Mouse (Mus musculus) left cerebral cortex, postnatal 10 days (tissue): ENCODE measurements at regions not wholly inside any gene's neighbourhood (a gene's known extent, or its start where the extent isn't known, plus 50 kb on each side); places are given as distances from the start of the nearest gene placed in this dataset.

Experiments
- DNase-seq, 2 experiments: peaks; one replicate each; pipeline ENCODE4 v3.0.0; 2021 to 2022; ENCODE audit warnings: low spot score in 2 of 2, mixed read lengths in 1 of 2; ENCODE audit errors: extremely low spot score in 1 of 2
- intact Hi-C: fragments of 180-260 bp; cut with DNase I; formaldehyde crosslinking; loops from one replicate; pipeline ENCODE4 v1.15.1; 2025

DNA sequence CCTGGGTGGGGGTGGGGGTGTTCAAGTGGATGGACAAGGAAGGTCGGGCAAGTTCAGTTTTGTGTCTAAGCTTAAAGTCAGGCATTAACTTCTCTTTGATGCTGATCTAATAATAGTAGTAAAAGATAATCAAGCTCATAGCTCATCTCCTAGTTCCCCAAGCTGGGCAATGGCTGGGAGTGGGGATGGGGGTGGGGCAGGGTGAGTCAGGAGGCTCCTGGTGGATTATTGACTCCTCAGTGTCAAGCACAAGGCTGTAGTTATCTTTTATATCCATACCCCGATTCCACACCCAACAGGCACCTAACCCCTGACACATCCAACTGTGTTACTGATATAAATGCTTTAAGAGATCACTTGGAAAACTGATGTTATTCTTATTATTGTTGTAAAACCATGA, 315.0 kb downstream of the Pten start:
- intact Hi-C loops: no loop called here
- no peak for DNase-seq

DNA sequence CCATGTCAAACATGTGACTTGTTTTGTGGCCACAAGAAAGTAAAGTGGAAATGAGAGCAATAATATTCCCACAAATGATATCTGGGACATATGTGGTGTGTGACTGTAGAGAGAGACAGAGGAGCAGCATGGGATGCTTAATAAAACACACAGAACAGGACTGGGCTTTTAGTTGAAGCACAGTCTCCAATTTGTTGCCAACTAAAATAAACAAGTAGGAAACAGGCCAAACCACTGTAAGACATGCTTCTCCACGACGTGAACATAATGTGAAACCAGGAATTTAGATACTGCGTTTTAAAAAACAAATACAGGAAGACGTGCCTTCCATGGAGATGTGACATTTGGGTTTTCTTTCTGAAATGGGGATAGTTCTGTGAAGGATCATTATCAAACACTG, 317.2 kb downstream of the Rnls start:
- intact Hi-C loops: no loop called here
- DNase-seq: no peak

DNA sequence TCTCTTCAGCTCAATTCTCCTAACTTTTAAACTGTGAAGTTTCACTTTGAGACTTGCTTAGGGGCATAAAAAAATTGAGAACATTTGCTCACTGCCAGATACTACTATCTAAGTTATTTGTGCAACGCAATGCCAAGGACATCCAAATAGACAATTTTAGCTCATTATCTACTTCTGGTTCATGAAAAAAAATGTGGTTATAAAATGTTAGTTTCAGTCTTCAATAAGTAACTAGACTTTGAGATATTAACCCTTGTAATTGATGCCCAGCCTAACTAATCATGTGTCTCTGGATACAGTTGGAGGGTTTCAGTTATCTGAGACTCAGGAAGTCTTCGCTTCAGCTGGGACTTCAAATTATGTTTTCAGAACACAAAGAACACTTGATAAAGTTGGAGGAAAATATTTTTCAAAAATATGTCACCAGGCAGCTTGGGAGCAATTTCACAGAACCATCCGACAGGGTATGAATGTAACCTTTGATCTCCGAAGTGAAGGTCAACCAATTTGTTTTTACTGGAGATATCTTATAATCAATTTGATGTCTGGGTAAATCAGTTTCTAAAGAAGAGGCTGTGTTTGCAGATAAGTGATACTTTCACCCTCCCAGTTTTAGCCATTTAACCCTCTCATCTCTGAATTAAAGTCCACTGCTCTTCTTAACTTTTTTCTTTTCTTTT, 313.3 kb downstream of the Rnls start:
- DNase-seq: no peak
- intact Hi-C loops: no loop called here

DNA sequence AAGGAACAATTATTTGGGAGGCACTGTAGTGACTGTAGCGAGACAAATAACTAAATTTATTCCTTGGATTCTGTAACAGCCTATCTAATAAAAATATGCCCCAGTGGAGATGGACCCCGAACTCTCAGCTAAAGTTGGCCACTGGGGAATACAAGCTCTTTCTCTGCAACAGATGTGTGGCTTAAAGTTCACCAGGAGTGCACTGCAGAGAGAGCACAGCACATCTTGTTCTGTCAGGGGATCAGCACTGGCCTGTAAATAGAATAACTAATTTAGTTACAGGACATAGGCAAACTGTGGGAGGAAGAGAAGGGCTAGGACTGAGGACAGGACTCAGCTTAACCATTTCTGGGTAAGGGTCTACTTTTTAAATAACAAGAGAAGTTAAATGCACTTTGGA, 312.1 kb downstream of the Rnls start:
- intact Hi-C loops: no loop called here
- DNase-seq: no peak

DNA sequence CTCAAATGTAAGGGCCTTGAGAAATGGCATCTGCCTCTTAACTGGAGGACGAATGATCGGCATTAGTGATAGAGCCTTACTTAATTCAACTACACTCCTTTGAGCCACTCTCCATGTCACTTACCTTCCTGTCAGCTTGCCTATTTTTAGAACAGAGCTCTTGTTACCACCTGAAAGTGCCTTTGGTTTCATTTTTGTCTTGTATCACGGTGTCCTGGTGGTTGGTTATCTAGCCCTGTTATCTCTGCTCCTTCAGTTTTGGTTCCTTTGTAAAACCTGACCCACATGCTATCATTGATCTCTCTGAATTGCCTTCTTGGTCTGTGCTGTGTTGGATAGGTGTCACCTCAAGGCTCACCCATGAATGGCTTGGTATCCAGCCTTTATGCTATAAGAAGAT, 310.6 kb downstream of the Rnls start:
- intact Hi-C loops: no loop called here

DNA sequence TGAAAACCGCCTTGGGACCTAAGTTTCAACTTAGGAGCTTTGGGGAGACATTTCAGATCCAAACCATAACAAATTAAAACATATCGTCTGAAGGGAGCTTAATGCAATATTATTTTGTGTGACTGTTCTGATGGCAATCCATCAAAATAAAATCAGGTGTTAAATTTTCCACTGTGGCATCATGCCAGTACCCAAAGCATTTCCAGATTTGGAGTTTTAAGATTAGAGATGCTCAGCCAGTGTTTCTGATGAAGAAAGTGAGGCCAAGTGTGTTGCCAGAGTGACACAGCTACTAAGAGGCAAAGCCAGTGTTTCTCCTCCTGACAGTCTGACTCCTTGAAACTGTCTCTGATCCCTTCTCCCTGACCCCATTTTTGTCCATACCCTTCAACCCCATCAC, 308.7 kb downstream of the Rnls start:
- DNase-seq: no peak
- intact Hi-C loops: no loop called here

More for the DNA sequence above, 310.6 kb downstream of the Rnls start:
- no peak for DNase-seq

DNA sequence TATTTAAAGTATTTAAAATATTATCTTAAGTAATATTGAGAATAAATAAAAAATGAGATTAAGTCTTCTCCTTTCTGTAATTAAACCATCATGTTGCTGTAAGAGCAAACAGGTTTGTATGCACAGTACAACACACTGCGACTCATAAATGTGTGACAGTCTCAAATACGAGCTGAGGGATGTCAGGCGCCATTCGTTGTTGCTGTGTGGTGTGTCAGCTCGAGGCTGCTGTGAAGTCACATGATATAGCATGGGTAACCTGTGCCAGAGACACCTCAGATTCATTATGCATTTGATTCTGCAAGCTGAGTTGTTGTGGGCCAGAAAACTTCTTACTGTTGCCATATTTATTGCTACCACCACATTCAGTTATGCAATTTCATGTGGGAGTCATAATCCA, 307.4 kb downstream of the Rnls start:
- intact Hi-C loops: no loop called here
- DNase-seq: no peak
